Mouse (Mus musculus): ENCODE measurements around the gene Nudt7. TPM values are rescaled to one million over a fixed set of nuclear protein-coding genes. Genes with fewer than 3 reads are reported as not detected.

Nudt7 gene
- polyA plus RNA-seq, 1 experiment from 2014 or later: 3.8 TPM

DNA sequence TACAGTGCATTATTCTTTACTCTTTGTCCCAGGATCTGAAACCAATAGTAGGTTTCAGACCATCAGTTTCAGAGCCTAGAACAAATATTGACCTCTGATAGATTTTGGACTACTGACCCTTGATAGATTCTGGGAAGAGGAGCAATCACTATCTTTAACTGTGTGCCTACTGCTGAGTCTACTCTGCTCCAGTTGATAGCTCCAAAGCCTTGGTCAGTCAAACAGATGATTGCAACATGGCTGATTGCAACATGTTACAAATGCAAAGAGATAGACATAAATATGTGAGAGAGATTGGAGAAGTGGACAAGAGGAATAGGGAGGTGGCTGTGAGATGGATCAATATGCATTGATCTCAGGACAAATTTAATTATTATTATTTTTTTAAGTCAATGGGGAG, 15.9 kb upstream of the Nudt7 start:
- no peaks in the 10 kb centered on the region for H3K9me3 ChIP-seq
- no peak overlapping the region for H3K4me2 ChIP-seq (replicated peaks)
- no peak overlapping the region for H3K27ac ChIP-seq (replicated peaks)
- no peak overlapping the region for H3K4me3 ChIP-seq
- H3K27me3 ChIP-seq: no peaks in the 10 kb centered on the region
- no peak overlapping the region for H3K9ac ChIP-seq (replicated peaks)
- H3K36me3 ChIP-seq: no peaks in the 10 kb centered on the region
- ATAC-seq (replicated peaks): no peak
- H3K4me1 ChIP-seq: peaks cover 14% of the 10 kb centered on the region

GRCm38 (mm10) chr8:114121781-114122180, 11.6 kb upstream of the Nudt7 start:
- Histone ChIP-seq H3K4me2 (replicated peaks) (no peak overlapping the region), H3K4me1 (no peaks in the 10 kb centered on the region), H3K27ac (replicated peaks) (no peak overlapping the region), H3K9me3 (no peaks in the 10 kb centered on the region), H3K4me3 (no peak overlapping the region), H3K27me3 (no peaks in the 10 kb centered on the region), H3K36me3 (no peaks in the 10 kb centered on the region), H3K9ac (replicated peaks) (no peak overlapping the region)
- no peak for ATAC-seq (replicated peaks)
- 70% methylated on average over 1 of the region's 1 CpGs for WGBS

DNA sequence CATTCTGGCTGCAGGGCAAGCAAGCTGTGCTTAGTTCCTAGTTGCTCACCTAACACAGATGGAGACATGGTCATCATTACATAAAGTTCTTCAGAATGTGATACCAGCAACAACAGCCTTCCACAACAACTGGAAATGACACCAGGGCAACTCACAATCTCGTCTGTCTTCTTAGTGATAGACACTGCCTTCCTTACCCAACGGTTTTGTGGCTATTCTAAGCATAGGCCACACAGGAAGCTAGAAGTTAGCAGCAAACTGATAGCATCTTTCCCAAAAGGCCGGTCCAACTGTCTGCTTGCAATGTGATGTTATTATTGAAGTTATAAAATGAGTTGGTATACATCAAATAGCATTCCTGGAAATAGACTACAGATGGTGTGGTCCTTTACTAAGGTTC, 9.7 kb upstream of the Nudt7 start:
- Histone ChIP-seq H3K27ac (replicated peaks) (no peak overlapping the region), H3K36me3 (no peaks in the 10 kb centered on the region), H3K27me3 (no peaks in the 10 kb centered on the region), H3K9ac (replicated peaks) (no peak overlapping the region), H3K4me1 (no peaks in the 10 kb centered on the region), H3K4me3 (no peak overlapping the region), H3K9me3 (no peaks in the 10 kb centered on the region), H3K4me2 (replicated peaks) (no peak overlapping the region)
- WGBS: 71% methylated on average over 3 of the region's 3 CpGs
- ATAC-seq (replicated peaks): no peak

GRCm38 (mm10) chr8:114124084-114124750, 9.1 kb upstream of the Nudt7 start:
- H3K9me3 ChIP-seq: no peaks in the 10 kb centered on the region
- no peaks in the 10 kb centered on the region for H3K27me3 ChIP-seq
- H3K4me1 ChIP-seq: no peaks in the 10 kb centered on the region
- H3K27ac ChIP-seq (replicated peaks): no peak overlapping the region
- no peak for ATAC-seq (replicated peaks)
- H3K4me2 ChIP-seq (replicated peaks): no peak overlapping the region
- WGBS: 73% methylated on average over 4 of the region's 4 CpGs
- H3K9ac ChIP-seq (replicated peaks): no peak overlapping the region
- H3K4me3 ChIP-seq: no peak overlapping the region
- H3K36me3 ChIP-seq: no peaks in the 10 kb centered on the region

GRCm38 (mm10) chr8:114130838-114131237, 2.5 kb upstream of the Nudt7 start:
- Histone ChIP-seq H3K27ac (replicated peaks) (no peak overlapping the region), H3K27me3 (no peaks in the 10 kb centered on the region), H3K4me3 (no peak overlapping the region), H3K4me2 (replicated peaks) (no peak overlapping the region), H3K9me3 (no peaks in the 10 kb centered on the region), H3K36me3 (no peaks in the 10 kb centered on the region), H3K4me1 (peaks cover 11% of the 10 kb centered on the region), H3K9ac (replicated peaks) (no peak overlapping the region)
- ATAC-seq (replicated peaks): no peak
- WGBS: 89% methylated on average over 7 of the region's 7 CpGs

- H3K9ac ChIP-seq (replicated peaks): no peak overlapping the region
- H3K4me2 ChIP-seq (replicated peaks): no peak overlapping the region
- ATAC-seq (replicated peaks): no peak
- 88% methylated on average over 4 of the region's 4 CpGs for WGBS
- H3K27ac ChIP-seq (replicated peaks): no peak overlapping the region
- no peaks in the 10 kb centered on the region for H3K36me3 ChIP-seq
- H3K4me3 ChIP-seq: no peak overlapping the region
- peaks cover 11% of the 10 kb centered on the region for H3K4me1 ChIP-seq
- H3K27me3 ChIP-seq: no peaks in the 10 kb centered on the region
- no peaks in the 10 kb centered on the region for H3K9me3 ChIP-seq
These were observed 1.9 kb upstream of the Nudt7 start for GRCm38 (mm10) chr8:114131421-114131820.

DNA sequence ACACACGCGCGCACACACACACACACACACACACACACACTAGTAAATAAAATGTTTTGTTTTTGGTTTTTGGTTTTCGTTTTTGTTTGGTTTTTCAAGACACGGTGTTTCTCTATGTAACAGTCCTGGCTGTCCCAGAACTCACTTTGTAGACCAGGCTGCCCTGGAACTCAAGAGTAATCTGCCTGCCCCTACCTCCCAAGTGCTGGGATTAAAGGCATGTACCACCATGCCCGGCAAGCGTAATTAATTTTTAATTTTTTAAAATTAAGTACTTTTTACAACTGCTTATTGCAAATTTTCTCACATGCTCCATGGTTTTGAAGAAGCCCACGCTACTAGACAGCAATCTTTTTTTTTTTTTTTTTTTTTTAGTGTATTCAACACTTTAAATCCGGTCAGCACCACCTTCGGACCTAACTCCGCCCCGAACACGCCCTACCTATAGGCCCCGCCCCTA, 277 bp upstream of the Nudt7 start:
- Histone ChIP-seq H3K27ac (replicated peaks) (no peak overlapping the region), H3K36me3 (no peaks in the 10 kb centered on the region), H3K9me3 (no peaks in the 10 kb centered on the region), H3K27me3 (no peaks in the 10 kb centered on the region), H3K9ac (replicated peaks) (no peak overlapping the region), H3K4me2 (replicated peaks) (peak overlapping the region; percentile 84), H3K4me3 (peak overlapping the region; percentile 44), H3K4me1 (peaks cover 11% of the 10 kb centered on the region)
- ATAC-seq (replicated peaks): peak; percentile 62
- 30% methylated on average over 14 of the region's 14 CpGs for WGBS

- 93% methylated on average over 1 of the region's 1 CpGs for WGBS
- Histone ChIP-seq H3K4me3 (no peak overlapping the region), H3K27ac (replicated peaks) (no peak overlapping the region), H3K9me3 (no peaks in the 10 kb centered on the region), H3K4me2 (replicated peaks) (no peak overlapping the region), H3K27me3 (no peaks in the 10 kb centered on the region), H3K9ac (replicated peaks) (no peak overlapping the region), H3K36me3 (no peaks in the 10 kb centered on the region), H3K4me1 (peaks cover 11% of the 10 kb centered on the region)
- ATAC-seq (replicated peaks): no peak
These were observed 3.4 kb downstream of the Nudt7 start for GRCm38 (mm10) chr8:114136750-114137149.

DNA sequence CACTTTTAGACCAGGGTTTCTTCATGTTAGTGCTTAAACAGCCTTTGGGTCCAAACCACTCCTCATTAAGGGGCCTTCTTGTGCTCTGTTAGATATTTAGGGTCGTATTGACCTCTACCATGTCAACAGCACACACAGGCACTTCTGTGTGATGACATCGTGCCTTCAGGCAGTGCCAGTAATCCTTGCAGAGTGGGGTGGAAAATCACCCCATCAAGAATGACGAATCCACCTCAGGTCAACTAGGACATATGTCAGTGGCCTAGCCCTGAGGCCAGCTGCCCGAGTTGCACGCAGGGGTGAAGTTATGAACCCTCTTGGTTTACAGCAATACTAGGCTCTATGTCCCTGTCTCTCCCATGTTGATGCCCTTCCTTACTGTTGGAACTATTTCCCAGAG, 3.8 kb downstream of the Nudt7 start:
- Histone ChIP-seq H3K9ac (replicated peaks) (no peak overlapping the region), H3K36me3 (no peaks in the 10 kb centered on the region), H3K9me3 (no peaks in the 10 kb centered on the region), H3K4me3 (no peak overlapping the region), H3K4me2 (replicated peaks) (no peak overlapping the region), H3K4me1 (peaks cover 11% of the 10 kb centered on the region), H3K27ac (replicated peaks) (no peak overlapping the region), H3K27me3 (no peaks in the 10 kb centered on the region)
- WGBS: 90% methylated on average over 5 of the region's 5 CpGs
- ATAC-seq (replicated peaks): no peak

DNA sequence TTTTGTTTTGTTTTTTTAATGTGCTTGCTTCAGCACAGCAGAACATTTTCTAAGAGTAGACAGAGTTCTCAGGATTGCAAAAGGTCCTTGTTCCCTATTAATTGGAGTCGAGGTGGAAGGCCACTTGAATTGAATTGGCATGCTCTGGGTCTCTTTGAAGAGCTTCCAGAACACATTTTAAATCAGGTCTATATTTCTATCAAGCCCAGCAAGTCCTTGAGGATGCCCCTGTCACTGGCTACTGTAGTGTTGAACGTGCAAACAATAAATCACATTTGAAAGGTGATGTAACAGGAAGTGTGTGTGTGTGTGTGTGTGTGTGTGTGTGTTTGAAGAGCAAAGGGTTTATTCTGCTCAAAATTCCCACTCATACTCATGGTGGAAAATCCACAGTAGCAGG, 7.1 kb downstream of the Nudt7 start:
- Histone ChIP-seq H3K4me1 (no peaks in the 10 kb centered on the region), H3K9ac (replicated peaks) (no peak overlapping the region), H3K9me3 (no peaks in the 10 kb centered on the region), H3K27me3 (no peaks in the 10 kb centered on the region), H3K27ac (replicated peaks) (no peak overlapping the region), H3K36me3 (no peaks in the 10 kb centered on the region), H3K4me3 (no peak overlapping the region), H3K4me2 (replicated peaks) (no peak overlapping the region)
- 76% methylated on average over 2 of the region's 2 CpGs for WGBS
- ATAC-seq (replicated peaks): no peak

GRCm38 (mm10) chr8:114142199-114142598, 8.8 kb downstream of the Nudt7 start:
- H3K9me3 ChIP-seq: no peaks in the 10 kb centered on the region
- ATAC-seq (replicated peaks): no peak
- no peaks in the 10 kb centered on the region for H3K27me3 ChIP-seq
- no peak overlapping the region for H3K9ac ChIP-seq (replicated peaks)
- H3K36me3 ChIP-seq: no peaks in the 10 kb centered on the region
- no peaks in the 10 kb centered on the region for H3K4me1 ChIP-seq
- no peak overlapping the region for H3K4me3 ChIP-seq
- H3K27ac ChIP-seq (replicated peaks): no peak overlapping the region
- H3K4me2 ChIP-seq (replicated peaks): no peak overlapping the region

DNA sequence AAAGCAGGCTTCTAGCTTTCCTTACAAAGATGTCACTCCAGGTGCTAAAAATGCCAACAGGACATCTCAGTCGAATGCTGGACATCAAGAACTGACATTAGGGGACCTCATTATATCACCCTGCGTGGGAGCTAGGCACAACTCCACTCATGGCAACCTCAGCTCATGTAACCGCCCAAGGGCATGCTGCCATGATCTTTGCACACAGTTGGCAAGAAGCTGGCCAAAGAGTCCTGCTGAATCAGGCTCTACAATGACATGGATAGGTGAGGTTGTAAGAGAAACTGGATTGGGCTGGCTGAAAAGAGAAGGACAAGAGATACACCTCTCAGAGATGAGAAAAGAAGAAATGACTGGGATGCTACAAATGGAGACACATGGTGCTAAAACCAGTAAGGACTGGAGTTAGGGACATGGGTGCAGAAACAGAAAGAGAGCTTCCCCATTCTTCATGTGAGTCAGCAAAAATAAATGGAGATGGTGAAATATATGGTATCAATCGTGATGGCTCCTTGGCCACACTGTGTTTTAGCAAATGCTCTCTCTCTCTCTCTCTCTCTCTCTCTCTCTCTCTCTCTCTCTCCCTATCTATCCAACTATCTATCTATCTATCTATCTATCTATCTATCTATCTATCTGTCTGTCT, 10.4 kb downstream of the Nudt7 start:
- H3K36me3 ChIP-seq: no peaks in the 10 kb centered on the region
- H3K27ac ChIP-seq (replicated peaks): no peak overlapping the region
- ATAC-seq (replicated peaks): no peak
- WGBS: 86% methylated on average over 4 of the region's 4 CpGs
- no peaks in the 10 kb centered on the region for H3K4me1 ChIP-seq
- no peaks in the 10 kb centered on the region for H3K9me3 ChIP-seq
- no peak overlapping the region for H3K4me3 ChIP-seq
- H3K4me2 ChIP-seq (replicated peaks): no peak overlapping the region
- H3K9ac ChIP-seq (replicated peaks): no peak overlapping the region
- H3K27me3 ChIP-seq: no peaks in the 10 kb centered on the region

Data from forebrain, embryonic 15.5 days (tissue).